Mouse (Mus musculus) midbrain, embryonic 10.5 days (tissue): Measurements from ENCODE around the gene Grin2a. TPM values are rescaled to one million over a fixed set of nuclear protein-coding genes. Genes with fewer than 3 reads are reported as not detected.
A peak's percentile ranks its signal among the peaks of the same experiment; 100 is the strongest.

Source experiments
- DNase-seq: peaks from one replicate; pipeline ENCODE4 v3.0.0-alpha.2; 2017; ENCODE audit warnings: low spot score
- H3K27ac ChIP-seq: fragments of 300-500 bp; sonication (generic); replicated peaks from 2 replicates; pipeline ENCODE4 v1.5.1; 2016; ENCODE audit warnings: mild to moderate bottlenecking
- H3K27me3 ChIP-seq: fragments of 300-500 bp; sonication (generic); 2 replicates; pipeline ENCODE4 v1.6.1; 2016; ENCODE audit warnings: low read depth, mild to moderate bottlenecking; ENCODE audit not compliant: poor library complexity, severe bottlenecking
- H3K36me3 ChIP-seq: fragments of 300-500 bp; sonication (generic); 2 replicates; pipeline ENCODE4 v1.6.1; 2016; ENCODE audit warnings: mild to moderate bottlenecking, moderate library complexity
- H3K4me1 ChIP-seq: fragments of 300-500 bp; sonication (generic); 2 replicates; pipeline ENCODE4 v1.6.1; 2016
- H3K4me3 ChIP-seq: fragments of 300-500 bp; sonication (generic); 2 replicates; pipeline ENCODE4 v1.5.1; 2016; ENCODE audit warnings: mild to moderate bottlenecking, moderate library complexity
- H3K9me3 ChIP-seq: fragments of 300-500 bp; sonication (generic); replicated peaks from 2 replicates; pipeline ENCODE4 v1.6.1; 2016; ENCODE audit warnings: mild to moderate bottlenecking
- WGBS: fragments of 180-500 bp; shearing (Covaris S2); methylation state at CpG from one replicate; pipeline ENCODE4 v1.1.7; 2016; 5-methylcytosine and 5-hydroxymethylcytosine counted together
- polyA plus RNA-seq: library from polyadenylated mRNA; unstranded; fragments of >200 nt; fragmentation: Nextera tagmentation; extraction: Ambion mirVana; gene quantifications from 2 replicates; pipeline ENCODE4 v1.2.1, GENCODE M21; 2016

The Grin2a gene
- polyA plus RNA-seq, 1 experiment from 2014 or later = 1.8 TPM

- Histone ChIP-seq H3K9me3 (no peaks in the 10 kb centered on the region), H3K27ac (peak overlapping the region; percentile 59), H3K36me3 (no peaks in the 10 kb centered on the region), H3K4me3 (peak overlapping the region; percentile 68), H3K4me1 (peaks cover 38% of the 10 kb centered on the region), H3K27me3 (peaks cover 73% of the 10 kb centered on the region)
- 0% methylated on average over 43 of the region's 51 CpGs for WGBS
- DNase-seq = peak; percentile 52
Observed at GRCm38 (mm10) chr16:9994041-9994950, 1.1 kb downstream of the Grin2a start.

GRCm38 (mm10) chr16:9993255-9994040 is 1.9 kb downstream of the Grin2a start:
- WGBS = 2% methylated on average over 39 of the region's 39 CpGs
- peaks cover 38% of the 10 kb centered on the region for H3K4me1 ChIP-seq
- DNase-seq = peak; percentile 79
- no peaks in the 10 kb centered on the region for H3K9me3 ChIP-seq
- H3K27ac ChIP-seq = peak overlapping the region; percentile 59; the same call in 1 of the 2 replicates
- H3K27me3 ChIP-seq = peaks cover 73% of the 10 kb centered on the region
- H3K36me3 ChIP-seq = no peaks in the 10 kb centered on the region
- peak overlapping the region; percentile 68 for H3K4me3 ChIP-seq

GRCm38 (mm10) chr16:9992773-9993221 is 2.6 kb downstream of the Grin2a start:
- Histone ChIP-seq H3K9me3 (no peaks in the 10 kb centered on the region), H3K4me3 (peak overlapping the region; percentile 68), H3K36me3 (no peaks in the 10 kb centered on the region), H3K27ac (no peak overlapping the region), H3K27me3 (peaks cover 73% of the 10 kb centered on the region), H3K4me1 (peaks cover 38% of the 10 kb centered on the region)
- peak; percentile 44 for DNase-seq
- WGBS = under 1% methylated on average over 17 of the region's 17 CpGs

GRCm38 (mm10) chr16:9992076-9992772 is 3.1 kb downstream of the Grin2a start:
- 16% methylated on average over 34 of the region's 34 CpGs for WGBS
- no peaks in the 10 kb centered on the region for H3K9me3 ChIP-seq
- H3K4me1 ChIP-seq = peaks cover 38% of the 10 kb centered on the region
- no peak overlapping the region for H3K27ac ChIP-seq
- H3K36me3 ChIP-seq = no peaks in the 10 kb centered on the region
- DNase-seq = peak; percentile 16
- peak overlapping the region; percentile 68 for H3K4me3 ChIP-seq
- peaks cover 72% of the 10 kb centered on the region for H3K27me3 ChIP-seq

- Histone ChIP-seq H3K4me3 (no peak overlapping the region), H3K9me3 (no peaks in the 10 kb centered on the region), H3K27me3 (0 out of 2 replicates have a peak, but pooled peaks cover under 1% of the 10 kb centered on the region), H3K4me1 (no peaks in the 10 kb centered on the region), H3K27ac (no peak overlapping the region), H3K36me3 (no peaks in the 10 kb centered on the region)
- 70% methylated on average over 3 of the region's 3 CpGs for WGBS
- no peak for DNase-seq
Observed at GRCm38 (mm10) chr16:9985041-9985440, 10.3 kb downstream of the Grin2a start.

- 64% methylated on average over 2 of the region's 2 CpGs for WGBS
- H3K27me3 ChIP-seq = no peaks in the 10 kb centered on the region
- no peaks in the 10 kb centered on the region for H3K36me3 ChIP-seq
- DNase-seq = no peak
- no peak overlapping the region for H3K4me3 ChIP-seq
- no peak overlapping the region for H3K27ac ChIP-seq
- H3K4me1 ChIP-seq = no peaks in the 10 kb centered on the region
- H3K9me3 ChIP-seq = no peaks in the 10 kb centered on the region
Observed at GRCm38 (mm10) chr16:9980641-9981040, 14.7 kb downstream of the Grin2a start.

GRCm38 (mm10) chr16:9978173-9978572 is 17.2 kb downstream of the Grin2a start:
- Histone ChIP-seq H3K4me3 (no peak overlapping the region), H3K27me3 (no peaks in the 10 kb centered on the region), H3K9me3 (no peaks in the 10 kb centered on the region), H3K27ac (no peak overlapping the region), H3K4me1 (no peaks in the 10 kb centered on the region), H3K36me3 (no peaks in the 10 kb centered on the region)
- no peak for DNase-seq
- WGBS = 80% methylated on average over 2 of the region's 2 CpGs

GRCm38 (mm10) chr16:9972705-9973104 is 22.7 kb downstream of the Grin2a start:
- WGBS = 93% methylated on average over 3 of the region's 3 CpGs
- H3K4me3 ChIP-seq = no peak overlapping the region
- no peaks in the 10 kb centered on the region for H3K4me1 ChIP-seq
- DNase-seq = no peak
- H3K36me3 ChIP-seq = no peaks in the 10 kb centered on the region
- no peak overlapping the region for H3K27ac ChIP-seq
- no peaks in the 10 kb centered on the region for H3K9me3 ChIP-seq
- no peaks in the 10 kb centered on the region for H3K27me3 ChIP-seq

- no peak overlapping the region for H3K4me3 ChIP-seq
- H3K27me3 ChIP-seq = no peaks in the 10 kb centered on the region
- 90% methylated on average over 6 of the region's 6 CpGs for WGBS
- no peaks in the 10 kb centered on the region for H3K4me1 ChIP-seq
- no peak overlapping the region for H3K27ac ChIP-seq
- H3K36me3 ChIP-seq = no peaks in the 10 kb centered on the region
- no peaks in the 10 kb centered on the region for H3K9me3 ChIP-seq
- DNase-seq = no peak
Observed at GRCm38 (mm10) chr16:9964469-9964868, 30.9 kb downstream of the Grin2a start.

- WGBS = 80% methylated on average over 1 of the region's 1 CpGs
- H3K36me3 ChIP-seq = no peaks in the 10 kb centered on the region
- no peak for DNase-seq
- no peak overlapping the region for H3K4me3 ChIP-seq
- H3K9me3 ChIP-seq = no peaks in the 10 kb centered on the region
- no peaks in the 10 kb centered on the region for H3K4me1 ChIP-seq
- no peak overlapping the region for H3K27ac ChIP-seq
- H3K27me3 ChIP-seq = no peaks in the 10 kb centered on the region
Observed at GRCm38 (mm10) chr16:9962482-9962881, 32.9 kb downstream of the Grin2a start.

- Histone ChIP-seq H3K9me3 (no peaks in the 10 kb centered on the region), H3K4me3 (no peak overlapping the region), H3K27ac (no peak overlapping the region), H3K4me1 (peaks cover 2% of the 10 kb centered on the region), H3K27me3 (no peaks in the 10 kb centered on the region), H3K36me3 (no peaks in the 10 kb centered on the region)
- no peak for DNase-seq
- WGBS = 83% methylated on average over 1 of the region's 1 CpGs
Observed at GRCm38 (mm10) chr16:9959340-9959739, 36.0 kb downstream of the Grin2a start.

- Histone ChIP-seq H3K4me1 (peaks cover 8% of the 10 kb centered on the region), H3K27me3 (no peaks in the 10 kb centered on the region), H3K36me3 (no peaks in the 10 kb centered on the region), H3K4me3 (no peak overlapping the region), H3K27ac (no peak overlapping the region), H3K9me3 (no peaks in the 10 kb centered on the region)
- whole genome bisulfite sequencing = 25% methylated on average over 5 of the region's 5 CpGs
- DNase-seq = no peak
Observed at GRCm38 (mm10) chr16:9954266-9954665, 41.1 kb downstream of the Grin2a start.
